Mouse (Mus musculus) heart, embryonic 12.5 days (tissue): ENCODE measurements around the gene Nfe2l2. TPM values are rescaled to one million over a fixed set of nuclear protein-coding genes. Genes with fewer than 3 reads are reported as not detected.

Experiments
- ATAC-seq: fragments of 200-750 bp; cut with Nextera tagmentation; 2 replicates; pipeline ENCODE4 v1.8.0; 2017; ENCODE audit warnings: moderate TSS enrichment, moderate library complexity; ENCODE audit not compliant: insufficient number of reproducible peaks, low FRiP score
- H3K27ac ChIP-seq: fragments of 300-500 bp; sonication (generic); 2 replicates; pipeline ENCODE4 v1.5.1; 2016; ENCODE audit warnings: mild to moderate bottlenecking, moderate library complexity; ENCODE audit not compliant: poor library complexity, severe bottlenecking
- H3K27me3 ChIP-seq: fragments of 300-500 bp; sonication (generic); replicated peaks from 2 replicates; pipeline ENCODE4 v1.6.1; 2016; ENCODE audit warnings: mild to moderate bottlenecking, moderate library complexity
- H3K36me3 ChIP-seq: fragments of 300-500 bp; sonication (generic); 2 replicates; pipeline ENCODE4 v1.6.1; 2016; ENCODE audit warnings: mild to moderate bottlenecking, moderate library complexity
- H3K4me1 ChIP-seq: fragments of 300-500 bp; sonication (generic); replicated peaks from 2 replicates; pipeline ENCODE4 v1.6.1; 2016; ENCODE audit warnings: mild to moderate bottlenecking
- H3K4me2 ChIP-seq: fragments of 300-500 bp; sonication (generic); 2 replicates; pipeline ENCODE4 v1.6.1; 2016; ENCODE audit warnings: mild to moderate bottlenecking, moderate library complexity
- H3K4me3 ChIP-seq: fragments of 300-500 bp; sonication (generic); 2 replicates; pipeline ENCODE4 v1.5.1; 2016; ENCODE audit warnings: mild to moderate bottlenecking
- H3K9ac ChIP-seq: fragments of 300-500 bp; sonication (generic); 2 replicates; pipeline ENCODE4 v1.6.1; 2016; ENCODE audit warnings: mild to moderate bottlenecking, moderate library complexity
- H3K9me3 ChIP-seq: fragments of 300-500 bp; sonication (generic); replicated peaks from 2 replicates; pipeline ENCODE4 v1.6.1; 2016; ENCODE audit warnings: mild to moderate bottlenecking, moderate library complexity
- WGBS: fragments of 180-500 bp; shearing (Covaris S2); methylation state at CpG from one replicate; pipeline ENCODE4 v1.1.7; 2016; 5-methylcytosine and 5-hydroxymethylcytosine counted together
- polyA plus RNA-seq: library from polyadenylated mRNA; unstranded; fragments of >200 nt; fragmentation: Nextera tagmentation; extraction: Ambion mirVana; gene quantifications from 2 replicates; pipeline ENCODE4 v1.2.1, GENCODE M21; 2016

The Nfe2l2 gene
- polyA plus RNA-seq, 1 experiment from 2014 or later: 47.9 TPM

DNA sequence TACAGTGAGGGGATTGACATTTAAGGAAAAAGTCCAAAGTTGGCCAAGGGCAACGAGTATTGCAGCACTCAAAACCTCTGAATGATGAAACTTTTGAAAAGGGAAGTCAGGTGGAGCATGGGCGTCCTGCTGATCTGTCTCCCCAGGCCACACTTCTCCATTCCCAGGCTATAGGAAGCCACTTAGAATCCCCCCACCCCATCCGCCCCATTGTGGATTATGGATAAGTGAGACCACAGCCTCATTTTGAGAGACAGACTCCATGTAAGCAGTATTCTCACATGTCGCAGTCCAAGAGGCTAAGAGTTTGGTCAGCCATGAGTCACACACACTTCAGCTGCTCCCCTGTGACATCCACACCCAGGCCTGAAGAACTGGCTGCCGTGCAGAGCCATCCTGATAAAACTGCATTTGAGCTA is 26.8 kb upstream of the Nfe2l2 start:
- Histone ChIP-seq H3K9me3 (no peaks in the 10 kb centered on the region), H3K36me3 (no peaks in the 10 kb centered on the region), H3K4me3 (no peak overlapping the region), H3K4me2 (no peak overlapping the region), H3K4me1 (peaks cover 28% of the 10 kb centered on the region), H3K27me3 (no peaks in the 10 kb centered on the region), H3K27ac (no peak overlapping the region), H3K9ac (no peak overlapping the region)
- ATAC-seq: no peak
- WGBS: 52% methylated on average over 5 of the region's 5 CpGs

DNA sequence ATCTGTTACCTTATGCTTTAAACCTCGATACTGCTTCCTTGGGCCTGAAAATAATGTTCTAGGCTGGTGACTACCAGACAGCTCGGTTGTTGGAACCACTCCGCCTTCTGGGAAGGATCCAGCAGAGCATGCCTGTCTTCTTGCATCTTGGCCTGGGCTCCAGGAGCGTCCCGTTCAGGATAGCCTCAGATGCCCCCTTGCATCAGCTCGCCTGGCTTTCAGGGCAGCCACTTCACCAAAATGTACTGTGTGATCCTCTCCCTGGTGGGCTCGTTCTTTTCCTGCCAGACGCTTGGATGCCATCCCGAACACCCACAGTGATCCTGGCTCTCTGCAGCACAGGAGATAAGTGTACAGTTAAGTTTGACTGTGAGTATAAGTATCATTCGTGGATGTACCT is 25.6 kb upstream of the Nfe2l2 start:
- Histone ChIP-seq H3K9me3 (no peaks in the 10 kb centered on the region), H3K27ac (no peak overlapping the region), H3K27me3 (no peaks in the 10 kb centered on the region), H3K9ac (no peak overlapping the region), H3K4me1 (peaks cover 28% of the 10 kb centered on the region), H3K36me3 (no peaks in the 10 kb centered on the region), H3K4me2 (no peak overlapping the region), H3K4me3 (no peak overlapping the region)
- WGBS: 62% methylated on average over 10 of the region's 10 CpGs
- ATAC-seq: no peak

DNA sequence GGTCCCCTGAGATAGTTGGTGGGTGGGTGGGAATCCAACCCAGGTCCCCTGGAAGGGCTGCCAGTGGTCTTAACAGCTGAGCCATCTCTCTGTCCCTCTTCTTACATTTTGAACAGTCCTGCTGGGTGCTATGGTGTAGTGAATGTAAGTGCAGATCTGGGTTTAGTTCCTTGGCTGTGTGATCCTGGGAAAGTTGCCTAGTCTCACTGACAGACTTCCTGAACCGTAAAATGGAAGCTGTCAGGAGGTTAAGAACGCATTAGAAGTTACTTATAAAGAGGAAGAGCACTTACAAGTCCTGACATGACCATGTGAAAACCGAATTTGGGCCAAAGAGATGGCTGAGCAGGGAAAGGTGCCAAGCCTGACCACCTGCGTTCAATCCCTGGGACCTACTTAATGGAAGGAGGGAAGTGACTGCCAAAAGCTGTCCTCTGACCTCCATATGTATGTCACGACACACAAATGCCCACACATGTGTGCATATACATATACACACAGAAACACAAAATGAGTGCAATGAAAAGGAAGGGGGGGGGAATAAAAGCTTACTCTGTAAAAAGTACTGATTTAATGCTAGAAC is 20.5 kb upstream of the Nfe2l2 start:
- no peaks in the 10 kb centered on the region for H3K27me3 ChIP-seq
- WGBS: 73% methylated on average over 5 of the region's 5 CpGs
- H3K9me3 ChIP-seq: no peaks in the 10 kb centered on the region; the same call in 1 of the 2 replicates
- ATAC-seq: no peak
- no peak overlapping the region for H3K27ac ChIP-seq
- H3K36me3 ChIP-seq: no peaks in the 10 kb centered on the region
- no peak overlapping the region for H3K4me2 ChIP-seq
- peaks cover 5% of the 10 kb centered on the region; the same call in 1 of the 2 replicates for H3K4me1 ChIP-seq
- no peak overlapping the region for H3K9ac ChIP-seq
- H3K4me3 ChIP-seq: no peak overlapping the region

DNA sequence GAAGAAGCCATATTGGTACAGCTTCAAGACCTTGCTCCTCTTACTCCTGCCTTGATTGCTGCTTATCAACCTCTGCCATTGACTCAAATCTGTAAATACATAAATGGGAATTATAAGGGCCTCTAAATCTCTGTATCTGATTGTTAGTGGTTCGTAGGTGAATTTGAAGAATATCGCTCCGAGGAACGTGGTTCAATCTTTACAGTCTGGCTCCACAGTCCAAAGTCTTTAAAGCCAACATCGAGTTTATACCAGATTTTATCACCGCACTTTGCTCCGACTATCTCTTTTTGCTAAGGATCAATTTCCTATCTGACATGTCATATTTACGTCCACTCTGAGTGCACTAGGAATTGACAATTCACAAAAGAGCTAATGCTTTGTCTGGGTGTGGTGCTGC is 19.0 kb upstream of the Nfe2l2 start:
- Histone ChIP-seq H3K27me3 (no peaks in the 10 kb centered on the region), H3K4me2 (no peak overlapping the region), H3K9ac (no peak overlapping the region), H3K4me1 (no peaks in the 10 kb centered on the region), H3K27ac (no peak overlapping the region), H3K9me3 (no peaks in the 10 kb centered on the region; the same call in 1 of the 2 replicates), H3K4me3 (no peak overlapping the region), H3K36me3 (no peaks in the 10 kb centered on the region)
- ATAC-seq: no peak
- 91% methylated on average over 8 of the region's 8 CpGs for WGBS

DNA sequence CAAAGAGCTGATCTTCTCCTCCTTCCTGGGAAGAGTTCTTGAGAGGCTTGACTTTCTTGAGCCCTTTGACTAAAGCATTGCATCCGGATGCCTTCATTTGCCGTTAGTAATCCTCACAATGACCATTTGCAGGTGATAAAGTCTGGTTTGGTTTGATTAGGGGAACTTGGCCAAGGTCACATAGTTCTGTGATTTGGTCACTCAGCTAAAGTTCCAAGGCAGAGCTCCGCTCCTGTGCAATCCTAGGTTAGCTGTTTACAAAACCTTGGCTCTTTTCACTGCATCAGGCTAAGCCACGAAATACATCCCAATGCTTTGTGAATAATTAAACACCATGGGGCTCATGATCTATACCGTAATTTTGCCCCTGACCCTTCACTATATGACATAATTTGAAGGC is 18.5 kb upstream of the Nfe2l2 start:
- WGBS: 65% methylated on average over 5 of the region's 5 CpGs
- Histone ChIP-seq H3K4me3 (no peak overlapping the region), H3K9ac (no peak overlapping the region), H3K27ac (no peak overlapping the region), H3K4me2 (no peak overlapping the region), H3K9me3 (no peaks in the 10 kb centered on the region; the same call in 1 of the 2 replicates), H3K4me1 (no peaks in the 10 kb centered on the region), H3K36me3 (no peaks in the 10 kb centered on the region), H3K27me3 (no peaks in the 10 kb centered on the region)
- no peak for ATAC-seq

DNA sequence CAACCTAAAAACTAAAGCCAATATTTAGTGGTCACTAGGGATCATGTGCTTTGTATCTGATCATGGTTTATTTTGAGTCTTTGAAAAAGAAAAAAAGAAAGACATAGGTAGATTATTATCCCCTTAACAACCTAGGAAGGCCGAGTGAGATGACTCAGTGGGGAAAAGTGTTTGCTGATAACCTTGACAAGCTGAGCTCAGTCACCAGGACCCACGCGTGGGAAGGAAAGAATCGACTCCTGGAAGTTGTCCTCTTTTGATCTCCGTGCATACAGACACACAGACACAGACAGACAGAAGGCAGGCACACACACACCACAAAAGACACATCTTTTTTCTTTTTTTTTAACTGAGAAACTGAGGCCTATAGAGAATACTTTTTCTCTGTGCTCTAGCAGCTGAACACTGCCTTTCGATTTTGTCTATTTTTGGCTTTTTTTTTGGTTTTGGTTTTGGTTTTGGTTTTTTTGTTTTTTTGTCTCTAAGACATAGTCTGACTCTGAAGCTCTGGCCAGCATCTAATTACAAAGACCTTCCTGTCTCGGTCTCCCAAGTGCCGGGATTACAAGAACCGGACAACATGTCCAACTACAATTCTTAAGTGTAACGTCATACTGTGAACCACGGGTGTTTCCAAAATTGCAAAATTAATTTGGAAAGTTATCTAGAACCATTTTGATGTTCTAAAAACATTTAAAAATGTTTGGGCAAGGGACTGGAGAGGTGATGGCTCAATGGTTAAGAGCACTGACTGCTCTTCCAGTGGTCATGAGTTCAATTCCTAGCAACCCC is 16.0 kb upstream of the Nfe2l2 start:
- no peak overlapping the region for H3K9ac ChIP-seq
- H3K27ac ChIP-seq: no peak overlapping the region
- no peak for ATAC-seq
- 57% methylated on average over 11 of the region's 11 CpGs for WGBS
- no peak overlapping the region for H3K4me3 ChIP-seq
- H3K27me3 ChIP-seq: no peaks in the 10 kb centered on the region
- H3K9me3 ChIP-seq: no peaks in the 10 kb centered on the region; the same call in 1 of the 2 replicates
- no peaks in the 10 kb centered on the region for H3K36me3 ChIP-seq
- H3K4me2 ChIP-seq: no peak overlapping the region
- 0 out of 2 replicates have a peak, but pooled peaks cover 4% of the 10 kb centered on the region for H3K4me1 ChIP-seq

DNA sequence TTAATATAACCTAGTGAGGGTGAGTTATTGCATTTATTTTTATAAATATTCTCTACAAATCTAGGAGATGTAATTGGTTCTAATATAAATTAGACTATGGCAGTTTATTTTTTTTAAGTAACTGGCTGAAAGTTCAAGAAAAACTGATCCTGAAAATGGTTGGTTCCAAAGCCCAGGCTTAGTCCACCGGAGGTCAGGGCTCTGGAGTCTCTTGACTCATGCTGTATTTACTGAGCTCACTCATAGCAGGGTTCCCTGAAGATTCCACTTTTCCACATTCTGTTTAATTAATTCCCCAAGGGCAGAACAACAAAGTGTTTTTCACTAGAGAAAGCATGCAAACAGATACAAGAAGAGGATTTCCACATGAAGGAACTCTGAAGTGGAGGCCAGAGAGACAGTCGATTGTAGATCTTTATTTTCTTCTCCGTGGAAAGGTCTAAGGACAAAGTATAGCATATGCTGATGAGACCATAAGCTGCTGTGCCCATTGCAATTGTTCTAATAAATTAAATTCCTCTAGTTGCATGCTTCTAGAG is 15.0 kb upstream of the Nfe2l2 start:
- ATAC-seq: no peak
- Histone ChIP-seq H3K27ac (no peak overlapping the region), H3K4me1 (0 out of 2 replicates have a peak, but pooled peaks cover 4% of the 10 kb centered on the region), H3K4me2 (no peak overlapping the region), H3K36me3 (no peaks in the 10 kb centered on the region), H3K27me3 (no peaks in the 10 kb centered on the region), H3K9me3 (no peaks in the 10 kb centered on the region; the same call in 1 of the 2 replicates), H3K4me3 (no peak overlapping the region), H3K9ac (no peak overlapping the region)
- 77% methylated on average over 3 of the region's 3 CpGs for WGBS

DNA sequence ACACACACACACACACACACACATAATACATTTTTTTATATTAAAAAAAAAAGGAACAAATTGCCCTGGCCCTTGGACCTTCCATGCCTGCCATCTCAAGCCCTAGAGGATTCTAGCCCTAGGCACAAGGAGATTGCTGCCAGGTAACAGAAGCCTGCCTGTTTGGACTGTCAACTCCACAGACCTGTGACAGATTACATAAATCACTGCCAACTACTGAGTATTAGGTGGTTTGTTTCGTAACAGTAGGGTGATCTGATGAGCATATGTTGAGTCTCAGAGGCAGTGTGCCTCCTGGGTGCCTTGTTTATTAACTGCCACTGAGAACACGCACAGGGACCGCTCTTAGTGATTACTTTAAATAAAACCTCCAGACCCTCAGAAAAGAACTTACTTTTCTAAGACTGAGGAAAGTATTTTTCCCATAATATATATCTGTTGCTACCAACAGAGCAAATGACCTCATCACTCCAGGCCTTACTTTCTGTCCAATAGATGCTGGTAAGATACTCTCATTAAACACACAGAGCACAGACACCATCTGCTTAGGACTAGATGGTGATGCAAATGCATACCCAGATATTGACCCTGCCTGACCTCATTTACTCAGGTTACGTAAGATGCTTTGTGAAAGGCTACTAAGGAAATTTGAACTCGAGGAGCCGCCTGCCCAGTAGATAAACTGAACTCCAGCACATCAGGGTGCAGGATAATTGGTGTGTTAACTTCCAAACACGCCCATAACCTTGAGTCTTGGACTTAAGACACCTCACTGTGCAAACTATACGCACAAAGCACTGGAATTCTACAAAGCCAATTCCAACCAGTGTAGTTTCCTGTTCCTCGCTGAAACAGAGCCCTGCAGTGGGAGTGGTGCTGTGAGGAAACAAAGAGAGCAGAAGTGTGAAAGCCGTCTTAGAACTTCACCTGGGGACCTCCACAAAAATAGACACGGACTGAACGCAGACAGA is 11.9 kb upstream of the Nfe2l2 start:
- H3K27me3 ChIP-seq: no peaks in the 10 kb centered on the region
- 62% methylated on average over 12 of the region's 12 CpGs for WGBS
- 0 out of 2 replicates have a peak, but pooled peaks cover 4% of the 10 kb centered on the region for H3K4me1 ChIP-seq
- no peak overlapping the region for H3K4me3 ChIP-seq
- H3K36me3 ChIP-seq: no peaks in the 10 kb centered on the region
- ATAC-seq: no peak
- H3K27ac ChIP-seq: no peak overlapping the region
- H3K9me3 ChIP-seq: no peaks in the 10 kb centered on the region
- no peak overlapping the region for H3K9ac ChIP-seq
- no peak overlapping the region for H3K4me2 ChIP-seq

DNA sequence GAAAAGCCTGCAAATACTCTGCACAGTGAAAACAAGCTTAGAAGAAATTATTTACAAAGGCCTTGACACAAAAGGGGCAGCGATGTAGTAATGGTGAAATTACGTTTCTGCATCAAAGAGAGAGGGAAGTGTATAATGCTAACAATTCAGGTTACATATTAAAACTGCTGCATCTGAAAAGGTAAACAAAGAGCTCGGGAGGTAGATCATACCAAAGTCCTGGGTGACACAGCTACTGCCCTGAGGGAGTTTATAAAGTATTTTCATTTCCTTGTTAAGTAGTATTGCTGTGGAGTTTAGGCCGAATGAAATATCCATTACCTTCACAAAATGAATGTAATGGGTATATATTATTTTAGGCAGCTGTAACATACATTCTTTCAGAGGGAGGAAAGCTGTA is 10.3 kb upstream of the Nfe2l2 start:
- no peak overlapping the region for H3K27ac ChIP-seq
- no peak overlapping the region for H3K9ac ChIP-seq
- no peaks in the 10 kb centered on the region for H3K27me3 ChIP-seq
- WGBS: 71% methylated on average over 4 of the region's 4 CpGs
- no peaks in the 10 kb centered on the region for H3K36me3 ChIP-seq
- no peaks in the 10 kb centered on the region for H3K9me3 ChIP-seq
- 0 out of 2 replicates have a peak, but pooled peaks cover 4% of the 10 kb centered on the region for H3K4me1 ChIP-seq
- H3K4me2 ChIP-seq: no peak overlapping the region
- H3K4me3 ChIP-seq: no peak overlapping the region
- ATAC-seq: no peak

DNA sequence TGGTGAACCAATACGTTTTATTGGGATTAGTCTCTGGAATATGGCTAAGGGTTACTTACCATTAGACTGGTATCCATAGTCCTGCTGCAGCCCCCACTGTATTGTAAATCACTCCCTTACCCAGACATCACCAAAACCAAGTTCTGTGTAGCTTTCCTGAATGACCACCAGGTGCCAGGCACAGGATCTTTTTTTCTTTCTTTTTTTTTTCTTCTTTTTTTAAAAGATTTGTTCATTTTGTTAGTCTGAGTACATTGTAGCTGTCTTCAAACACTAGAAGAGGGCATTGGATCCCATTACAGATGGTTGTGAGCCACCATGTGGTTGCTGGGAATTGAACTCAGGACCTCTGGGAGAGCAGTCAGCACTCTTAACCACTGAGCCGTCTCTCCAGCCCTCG is 8.6 kb upstream of the Nfe2l2 start:
- Histone ChIP-seq H3K4me2 (no peak overlapping the region), H3K9me3 (peaks cover 4% of the 10 kb centered on the region; the same call in 1 of the 2 replicates)
- WGBS: 81% methylated on average over 3 of the region's 3 CpGs

More for the DNA sequence above, 8.6 kb upstream of the Nfe2l2 start:
- Histone ChIP-seq H3K27ac (no peak overlapping the region), H3K36me3 (no peaks in the 10 kb centered on the region), H3K27me3 (no peaks in the 10 kb centered on the region), H3K4me3 (no peak overlapping the region), H3K9ac (no peak overlapping the region), H3K4me1 (0 out of 2 replicates have a peak, but pooled peaks cover 4% of the 10 kb centered on the region)
- no peak for ATAC-seq
